Mouse (Mus musculus) adrenal gland, postnatal 14 days (tissue): Measurements from ENCODE around the gene Sirpb1a. TPM values are rescaled to one million over a fixed set of nuclear protein-coding genes. Genes with fewer than 3 reads are reported as not detected.
"Not testable (repeated sequence)": the region's sequence is repeated elsewhere in the genome, so short reads cannot be mapped to it uniquely, and the experiment has no call there.

Source experiments
- DNase-seq: peaks from one replicate; pipeline ENCODE4 v3.0.0; 2021; ENCODE audit warnings: mixed read lengths
- long read RNA-seq, 2 experiments: library from polyadenylated mRNA; stranded (forward); transcript quantifications; one replicate each; pipeline ENCODE4 v2.0.0; 2021
- total RNA-seq: library from RNA; stranded (reverse); gene quantifications from 2 replicates; pipeline ENCODE4 v1.2.3, GENCODE M21; 2021

Sirpb1a gene
- total RNA-seq, result not detected in 2 replicates
- long read RNA-seq, experiment 1, result 0 reads
- long read RNA-seq, experiment 2, result 0 reads

- DNase-seq, result not testable (repeated sequence)
Measured at GRCm38 (mm10) chr3:15426447-15426846, at the start of gene Sirpb1a. Gene Sirpb1a (minus strand): TSS chr3:15426520.

GRCm38 (mm10) chr3:15474831-15475230 lies 48.5 kb upstream of the Sirpb1a start:
- DNase-seq, result not testable (repeated sequence)

GRCm38 (mm10) chr3:15470158-15470557 lies 43.8 kb upstream of the Sirpb1a start:
- DNase-seq, result not testable (repeated sequence)

- DNase-seq, result not testable (repeated sequence)
Measured at GRCm38 (mm10) chr3:15443936-15444335, 17.6 kb upstream of the Sirpb1a start.

GRCm38 (mm10) chr3:15439844-15440243 lies 13.5 kb upstream of the Sirpb1a start:
- DNase-seq, result not testable (repeated sequence)

GRCm38 (mm10) chr3:15427917-15428316 lies 1.6 kb upstream of the Sirpb1a start:
- no peak for DNase-seq

GRCm38 (mm10) chr3:15355690-15356089 lies 70.6 kb downstream of the Sirpb1a start:
- DNase-seq, result not testable (repeated sequence)

- not testable (repeated sequence) for DNase-seq
Measured at GRCm38 (mm10) chr3:15350318-15350717, 76.0 kb downstream of the Sirpb1a start.

- DNase-seq, result not testable (repeated sequence)
Measured at GRCm38 (mm10) chr3:15345606-15346005, 80.7 kb downstream of the Sirpb1a start.

GRCm38 (mm10) chr3:15340287-15340686 lies 86.0 kb downstream of the Sirpb1a start:
- no peak for DNase-seq

- DNase-seq, result no peak
Measured at GRCm38 (mm10) chr3:15334182-15334581, 92.1 kb downstream of the Sirpb1a start.

- no peak for DNase-seq
Measured at GRCm38 (mm10) chr3:15332063-15332462, 94.3 kb downstream of the Sirpb1a start, which contains the start of gene Gm9733. Gene Gm9733 (minus strand): TSS chr3:15332302.

GRCm38 (mm10) chr3:15331545-15331944 lies 94.8 kb downstream of the Sirpb1a start:
- DNase-seq, result no peak

GRCm38 (mm10) chr3:15329549-15329948 lies 96.8 kb downstream of the Sirpb1a start:
- no peak for DNase-seq

Other genes with a start within 250 kb of the Sirpb1a start
- not detected in 2 replicates for gene Gm9733, start 94.2 kb downstream of the Sirpb1a start, total RNA-seq
- 0.34 TPM in 1 of 2 replicates, not detected in the other for gene Sirpb1b, start 148.5 kb upstream of the Sirpb1a start, total RNA-seq